Mouse (Mus musculus): ENCODE measurements around the gene Mdh1. TPM values are rescaled to one million over a fixed set of nuclear protein-coding genes. Genes with fewer than 3 reads are reported as not detected.

The Mdh1 gene
- polyA plus RNA-seq, 1 experiment from 2014 or later = 487 TPM

- H3K36me3 ChIP-seq = peaks cover 63% of the 10 kb centered on the region
- 86% methylated on average over 4 of the region's 4 CpGs for whole genome bisulfite sequencing
These were observed 8.4 kb downstream of the Mdh1 start for GRCm38 (mm10) chr11:21563617-21564325.

GRCm38 (mm10) chr11:21561347-21561746 lies 10.8 kb downstream of the Mdh1 start:
- Histone ChIP-seq H3K4me1 (replicated peaks) (no peaks in the 10 kb centered on the region), H3K27ac (replicated peaks) (no peak overlapping the region), H3K4me2 (no peak overlapping the region), H3K36me3 (peaks cover 75% of the 10 kb centered on the region), H3K9me3 (no peaks in the 10 kb centered on the region), H3K9ac (no peak overlapping the region), H3K27me3 (no peaks in the 10 kb centered on the region), H3K4me3 (no peak overlapping the region)
- 89% methylated on average over 5 of the region's 5 CpGs for WGBS
- no peak for ATAC-seq (ENCODE audit: low read depth)

More at GRCm38 (mm10) chr11:21563617-21564325, 8.4 kb downstream of the Mdh1 start:
- H3K4me1 ChIP-seq (replicated peaks) = peaks cover 3% of the 10 kb centered on the region
- no peak overlapping the region for H3K27ac ChIP-seq (replicated peaks)
- ATAC-seq (ENCODE audit: low read depth) = no peak
- H3K4me3 ChIP-seq = no peak overlapping the region
- H3K27me3 ChIP-seq = no peaks in the 10 kb centered on the region
- H3K4me2 ChIP-seq = no peak overlapping the region
- H3K9me3 ChIP-seq = no peaks in the 10 kb centered on the region
- no peak overlapping the region for H3K9ac ChIP-seq

- Histone ChIP-seq H3K9ac (no peak overlapping the region), H3K36me3 (peaks cover 72% of the 10 kb centered on the region), H3K27ac (replicated peaks) (no peak overlapping the region), H3K4me3 (no peak overlapping the region), H3K4me2 (no peak overlapping the region), H3K9me3 (no peaks in the 10 kb centered on the region), H3K4me1 (replicated peaks) (no peaks in the 10 kb centered on the region), H3K27me3 (no peaks in the 10 kb centered on the region)
- ATAC-seq (ENCODE audit: low read depth) = no peak
- 89% methylated on average over 11 of the region's 11 CpGs for WGBS
These were observed 12.4 kb downstream of the Mdh1 start for GRCm38 (mm10) chr11:21559727-21560126.

- WGBS = 93% methylated on average over 3 of the region's 3 CpGs
- no peak for ATAC-seq (ENCODE audit: low read depth)
- H3K9ac ChIP-seq = no peak overlapping the region
- peaks cover 12% of the 10 kb centered on the region for H3K36me3 ChIP-seq
- H3K4me3 ChIP-seq = no peak overlapping the region
- no peaks in the 10 kb centered on the region for H3K27me3 ChIP-seq
- no peak overlapping the region for H3K4me2 ChIP-seq
- no peaks in the 10 kb centered on the region for H3K9me3 ChIP-seq
- H3K4me1 ChIP-seq (replicated peaks) = no peaks in the 10 kb centered on the region
- H3K27ac ChIP-seq (replicated peaks) = no peak overlapping the region
These were observed 20.1 kb downstream of the Mdh1 start for GRCm38 (mm10) chr11:21552049-21552448.

- H3K27me3 ChIP-seq = no peaks in the 10 kb centered on the region
- H3K9ac ChIP-seq = no peak overlapping the region
- no peaks in the 10 kb centered on the region for H3K4me1 ChIP-seq (replicated peaks)
- H3K27ac ChIP-seq (replicated peaks) = no peak overlapping the region
- no peak overlapping the region for H3K4me3 ChIP-seq
- ATAC-seq (ENCODE audit: low read depth) = no peak; the same call in 1 of the 2 replicates
- H3K36me3 ChIP-seq = peaks cover 6% of the 10 kb centered on the region; the same call in 1 of the 2 replicates
- H3K4me2 ChIP-seq = no peak overlapping the region
- no peaks in the 10 kb centered on the region for H3K9me3 ChIP-seq
- 79% methylated on average over 12 of the region's 12 CpGs for WGBS
These were observed 21.7 kb downstream of the Mdh1 start for GRCm38 (mm10) chr11:21550222-21551173.

- Histone ChIP-seq H3K9me3 (no peaks in the 10 kb centered on the region), H3K9ac (no peak overlapping the region), H3K27ac (replicated peaks) (no peak overlapping the region), H3K4me3 (no peak overlapping the region), H3K27me3 (no peaks in the 10 kb centered on the region), H3K4me1 (replicated peaks) (no peaks in the 10 kb centered on the region), H3K4me2 (no peak overlapping the region), H3K36me3 (peaks cover under 1% of the 10 kb centered on the region; the same call in 1 of the 2 replicates)
- no peak for ATAC-seq (ENCODE audit: low read depth)
- 88% methylated on average over 4 of the region's 4 CpGs for WGBS
These were observed 22.4 kb downstream of the Mdh1 start for GRCm38 (mm10) chr11:21549754-21550153.

GRCm38 (mm10) chr11:21549052-21549451 lies 23.1 kb downstream of the Mdh1 start:
- ATAC-seq (ENCODE audit: low read depth) = no peak
- Histone ChIP-seq H3K27ac (replicated peaks) (no peak overlapping the region), H3K36me3 (no peaks in the 10 kb centered on the region), H3K27me3 (no peaks in the 10 kb centered on the region), H3K9me3 (no peaks in the 10 kb centered on the region), H3K4me2 (no peak overlapping the region), H3K9ac (no peak overlapping the region), H3K4me1 (replicated peaks) (no peaks in the 10 kb centered on the region), H3K4me3 (no peak overlapping the region)
- whole genome bisulfite sequencing = 92% methylated on average over 2 of the region's 2 CpGs

GRCm38 (mm10) chr11:21547518-21547917 lies 24.6 kb downstream of the Mdh1 start:
- Histone ChIP-seq H3K36me3 (no peaks in the 10 kb centered on the region), H3K4me2 (no peak overlapping the region), H3K4me3 (no peak overlapping the region), H3K9me3 (no peaks in the 10 kb centered on the region), H3K27ac (replicated peaks) (no peak overlapping the region), H3K9ac (no peak overlapping the region), H3K27me3 (no peaks in the 10 kb centered on the region), H3K4me1 (replicated peaks) (no peaks in the 10 kb centered on the region)
- no peak for ATAC-seq (ENCODE audit: low read depth)

GRCm38 (mm10) chr11:21546671-21547070 lies 25.5 kb downstream of the Mdh1 start:
- H3K27ac ChIP-seq (replicated peaks) = no peak overlapping the region
- ATAC-seq (ENCODE audit: low read depth) = no peak
- WGBS = 67% methylated on average over 1 of the region's 1 CpGs

GRCm38 (mm10) chr11:21545951-21546350 lies 26.2 kb downstream of the Mdh1 start:
- no peak overlapping the region for H3K4me2 ChIP-seq
- no peaks in the 10 kb centered on the region for H3K9me3 ChIP-seq
- H3K9ac ChIP-seq = no peak overlapping the region
- H3K4me1 ChIP-seq (replicated peaks) = no peaks in the 10 kb centered on the region
- no peak for ATAC-seq (ENCODE audit: low read depth)
- no peaks in the 10 kb centered on the region for H3K27me3 ChIP-seq
- no peak overlapping the region for H3K4me3 ChIP-seq
- no peak overlapping the region for H3K27ac ChIP-seq (replicated peaks)
- no peaks in the 10 kb centered on the region for H3K36me3 ChIP-seq

More at GRCm38 (mm10) chr11:21546671-21547070, 25.5 kb downstream of the Mdh1 start:
- Histone ChIP-seq H3K9me3 (no peaks in the 10 kb centered on the region), H3K4me1 (replicated peaks) (no peaks in the 10 kb centered on the region), H3K4me3 (no peak overlapping the region), H3K27me3 (no peaks in the 10 kb centered on the region), H3K4me2 (no peak overlapping the region), H3K36me3 (no peaks in the 10 kb centered on the region), H3K9ac (no peak overlapping the region)

GRCm38 (mm10) chr11:21545021-21545420 lies 27.1 kb downstream of the Mdh1 start:
- WGBS = 68% methylated on average over 2 of the region's 2 CpGs
- no peak overlapping the region for H3K27ac ChIP-seq (replicated peaks)
- no peak overlapping the region for H3K4me2 ChIP-seq
- ATAC-seq (ENCODE audit: low read depth) = no peak
- no peaks in the 10 kb centered on the region for H3K27me3 ChIP-seq
- no peaks in the 10 kb centered on the region for H3K36me3 ChIP-seq
- no peak overlapping the region for H3K9ac ChIP-seq
- no peaks in the 10 kb centered on the region for H3K9me3 ChIP-seq
- H3K4me1 ChIP-seq (replicated peaks) = no peaks in the 10 kb centered on the region
- no peak overlapping the region for H3K4me3 ChIP-seq

GRCm38 (mm10) chr11:21542731-21543130 lies 29.4 kb downstream of the Mdh1 start:
- Histone ChIP-seq H3K9me3 (no peaks in the 10 kb centered on the region), H3K4me2 (no peak overlapping the region), H3K9ac (no peak overlapping the region), H3K27me3 (no peaks in the 10 kb centered on the region), H3K4me1 (replicated peaks) (no peaks in the 10 kb centered on the region), H3K36me3 (no peaks in the 10 kb centered on the region), H3K27ac (replicated peaks) (no peak overlapping the region), H3K4me3 (no peak overlapping the region)
- WGBS = 81% methylated on average over 5 of the region's 5 CpGs
- no peak for ATAC-seq (ENCODE audit: low read depth)

Measured in neural tube, embryonic 13.5 days (tissue).